In the genomic region with DNA sequence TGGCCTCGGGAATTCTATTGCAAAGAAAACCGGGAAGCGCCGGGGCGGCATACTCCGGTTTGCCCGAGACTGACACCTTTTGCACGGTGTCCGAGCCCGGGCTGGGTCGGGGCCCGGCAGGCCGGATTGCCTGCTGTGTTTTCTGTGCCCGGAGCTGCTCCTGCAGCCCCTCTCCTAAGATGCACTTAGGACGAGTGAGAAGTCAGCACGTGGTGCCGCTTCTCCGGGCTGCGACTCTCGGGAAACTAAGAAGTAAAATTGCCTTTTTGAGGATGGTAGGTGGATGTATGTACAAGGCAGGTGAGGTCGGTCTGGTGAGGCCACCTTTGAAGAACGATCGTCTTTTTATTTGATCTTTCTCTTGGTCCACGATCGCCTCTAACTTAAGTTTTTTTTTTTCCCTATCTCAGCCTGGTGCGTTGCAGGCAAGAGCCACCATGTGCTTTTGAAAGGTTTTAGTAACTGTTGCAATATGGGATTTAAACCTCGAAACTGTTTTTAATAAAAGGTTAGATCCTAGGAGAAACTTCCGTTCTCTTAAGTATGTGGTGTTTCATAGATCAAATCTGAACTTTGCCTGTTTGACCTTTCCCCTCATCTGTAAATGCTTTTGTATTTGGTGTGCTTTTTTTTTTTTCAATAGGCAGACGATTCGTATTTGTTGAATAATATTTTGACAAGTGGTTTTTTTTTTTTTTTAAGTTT, we compare ENCODE assay signal across 8 mouse cellular contexts. TPM values are rescaled to one million over a fixed set of nuclear protein-coding genes. Genes with fewer than 3 reads are reported as not detected.
DNase-seq lines count a peak whose midpoint lies in the region; ATAC-seq and TF ChIP-seq lines count a peak whose summit lies in the region.

No protein-coding gene starts in this region.

- peaks cover 5% of the 10 kb centered on the region; the same call in 1 of the 2 replicates for H3K36me3 ChIP-seq in heart, adult 2 months (ENCODE audit: control insufficient read depth, insufficient read depth, low read length)
- peaks cover 2% of the 10 kb centered on the region for H3K36me3 ChIP-seq in C2C12 (ENCODE audit: control insufficient read depth, insufficient read depth)
- no peaks in the 10 kb centered on the region for H3K36me3 ChIP-seq in forebrain, embryonic 12.5 days (replicated peaks)
- no peaks in the 10 kb centered on the region for H3K36me3 ChIP-seq in liver, embryonic 16.5 days (ENCODE audit: control insufficient read depth, insufficient read depth)

- H3K27me3 ChIP-seq in heart, adult 2 months (ENCODE audit: control insufficient read depth, insufficient read depth, low read length) = no peaks in the 10 kb centered on the region
- no peaks in the 10 kb centered on the region for H3K27me3 ChIP-seq in C2C12 (ENCODE audit: control insufficient read depth, insufficient read depth, insufficient read length)
- H3K27me3 ChIP-seq in forebrain, embryonic 12.5 days = 0 out of 2 replicates have a peak, but pooled peaks cover 4% of the 10 kb centered on the region
- no peaks in the 10 kb centered on the region for H3K27me3 ChIP-seq in liver, embryonic 16.5 days (ENCODE audit: control insufficient read depth, insufficient read depth, low read depth, low read length)

- no peaks in the 10 kb centered on the region for H3K9me3 ChIP-seq in forebrain, embryonic 12.5 days
- H3K9me3 ChIP-seq in liver, embryonic 16.5 days (replicated peaks; ENCODE audit: control insufficient read depth, low read length) = no peaks in the 10 kb centered on the region

- peak overlapping the region; percentile 88 for H3K27ac ChIP-seq in heart, adult 2 months
- peak overlapping the region; percentile 89 for H3K27ac ChIP-seq in forebrain, embryonic 12.5 days
- peak overlapping the region; percentile 93 for H3K27ac ChIP-seq in liver, embryonic 16.5 days (ENCODE audit: low read length)

- peak; percentile 75 for ATAC-seq in forebrain, embryonic 12.5 days (ENCODE audit: low FRiP score)
- ATAC-seq in liver, embryonic 16.5 days (ENCODE audit: low read depth) = peak; percentile 10

- H3K4me3 ChIP-seq in heart, adult 2 months = peak overlapping the region; percentile 80
- peak overlapping the region; percentile 75 for H3K4me3 ChIP-seq in C2C12 (ENCODE audit: insufficient read depth, poor library complexity, severe bottlenecking)
- peak overlapping the region; percentile 85 for H3K4me3 ChIP-seq in forebrain, embryonic 12.5 days (replicated peaks)
- peak overlapping the region; percentile 81 for H3K4me3 ChIP-seq in liver, embryonic 16.5 days (ENCODE audit: low read depth, low read length)

- intact Hi-C loops in heart, adult 2 months (cut with DNase I) = no loop called here

- peaks cover 9% of the 10 kb centered on the region for H3K4me1 ChIP-seq in heart, adult 2 months (ENCODE audit: control insufficient read depth, insufficient read depth, low read length)
- H3K4me1 ChIP-seq in forebrain, embryonic 12.5 days = peaks cover 43% of the 10 kb centered on the region
- peaks cover 61% of the 10 kb centered on the region for H3K4me1 ChIP-seq in liver, embryonic 16.5 days (ENCODE audit: control insufficient read depth, low read depth, low read length)

- TF ChIP-seq POLR2A in heart, adult 2 months (IDR thresholded peaks at IDR 0.05; ENCODE audit: insufficient read depth, low read depth, low read length) = no peak

- H3K4me2 ChIP-seq in forebrain, embryonic 12.5 days = peak overlapping the region; percentile 82
- peak overlapping the region; percentile 93 for H3K4me2 ChIP-seq in liver, embryonic 16.5 days (ENCODE audit: low read depth, low read length)

- peak overlapping the region; percentile 94 for H3ac ChIP-seq in C2C12 (ENCODE audit: control insufficient read depth, insufficient read length, low read depth)

- no peak for DNase-seq in heart, adult 2 months
- DNase-seq in heart, postnatal 4 days = no peak
- no peak for DNase-seq in ovary, postnatal 10 days (ENCODE audit: low spot score)
- DNase-seq in spleen, adult 18-20 months = no peak
- no peak for DNase-seq in gastrocnemius, postnatal 25 days

- peaks cover 3% of the 10 kb centered on the region for H3K79me2 ChIP-seq in heart, adult 2 months (replicated peaks; ENCODE audit: control insufficient read depth, insufficient read depth, low read length)
- H3K79me2 ChIP-seq in C2C12 (ENCODE audit: control insufficient read depth, insufficient read depth) = peaks cover 58% of the 10 kb centered on the region

- WGBS in heart, adult 2 months = 4% methylated on average over 30 of the region's 30 CpGs
- WGBS in forebrain, embryonic 12.5 days = 1% methylated on average over 30 of the region's 30 CpGs
- WGBS in liver, embryonic 16.5 days (ENCODE audit: insufficient replicate concordance) = under 1% methylated on average over 30 of the region's 30 CpGs

- H3K79me3 ChIP-seq in C2C12 (ENCODE audit: low read depth) = peaks cover 54% of the 10 kb centered on the region

- H3K9ac ChIP-seq in heart, adult 2 months (ENCODE audit: low read depth, low read length) = peak overlapping the region; percentile 100
- H3K9ac ChIP-seq in forebrain, embryonic 12.5 days = peak overlapping the region; percentile 94
- peak overlapping the region; percentile 87 for H3K9ac ChIP-seq in liver, embryonic 16.5 days (ENCODE audit: low read depth, low read length)

- no peak for TF ChIP-seq EP300 in heart, adult 2 months (IDR thresholded peaks at IDR 0.05; ENCODE audit: insufficient read depth, low read depth, low read length)

- no peak for TF ChIP-seq CTCF in heart, adult 2 months (IDR thresholded peaks at IDR 0.05)
- TF ChIP-seq CTCF in C2C12 (IDR thresholded peaks at IDR 0.05; ENCODE audit: control insufficient read depth, insufficient read depth, insufficient read length) = no peak

TF ChIP-seq in C2C12, 6 proteins besides CTCF, POLR2A, EP300 and RAD21:
- TF ChIP-seq FOSL1 (IDR thresholded peaks at IDR 0.05; ENCODE audit: insufficient read depth, low read length, poor library complexity, severe bottlenecking) = no peak
- peak; percentile 34 for TF ChIP-seq USF1 (IDR thresholded peaks at IDR 0.05; ENCODE audit: low read depth)

RNA-seq across cellular contexts. Expression of gene Gm20388, which starts 0.8 kb away (rescaled TPM):
- 1 to 10 TPM in 1 of 2 experiments, not detected in 1; 1.8 TPM for total RNA-seq in heart, adult 2 months (2021)
- 32.3 and 39.0 TPM in 2 replicates for polyA plus RNA-seq in heart, adult 2 months (2012; rRNA removed)
- 1 to 10 TPM in 1 of 2 experiments, not detected in 1; 5.8 TPM for total RNA-seq in heart, postnatal 4 days (2021)
- 15.0 TPM for polyA plus RNA-seq in C2C12 (2012; fragmentation: generic; extraction: Trizol)
- polyA plus RNA-seq in forebrain, embryonic 12.5 days (2016; fragmentation: Nextera tagmentation; extraction: Ambion mirVana) = 5.6 TPM in 1 of 2 replicates, not detected in the other
- 1.4 and 2.0 TPM in 2 replicates for polyA plus RNA-seq in liver, embryonic 16.5 days (2015; fragmentation: Nextera tagmentation; extraction: Ambion mirVana)
- total RNA-seq in gastrocnemius, postnatal 25 days (2021) = 1 to 10 TPM in 1 of 2 experiments, not detected in 1; 6.7 TPM

RNA-seq across cellular contexts. Expression of gene Usp10, which starts 1.2 kb away (rescaled TPM):
- total RNA-seq in heart, adult 2 months (2021) = 10 to 100 TPM; 41.9 to 49.8 TPM
- polyA plus RNA-seq in heart, adult 2 months (2012; rRNA removed) = 51.1 and 58.6 TPM in 2 replicates
- 10 to 100 TPM; 80.8 to 86.6 TPM for total RNA-seq in heart, postnatal 4 days (2021)
- 101 TPM for polyA plus RNA-seq in C2C12 (2012; fragmentation: generic; extraction: Trizol)
- 167 and 176 TPM in 2 replicates for polyA plus RNA-seq in forebrain, embryonic 12.5 days (2016; fragmentation: Nextera tagmentation; extraction: Ambion mirVana)
- 66.7 and 75.7 TPM in 2 replicates for polyA plus RNA-seq in liver, embryonic 16.5 days (2015; fragmentation: Nextera tagmentation; extraction: Ambion mirVana)
- 10 to 100 TPM; 42.2 to 50.1 TPM for total RNA-seq in gastrocnemius, postnatal 25 days (2021)

RNA-seq across cellular contexts. Expression of gene Klhl36, which starts 49.3 kb away (rescaled TPM):
- total RNA-seq in heart, adult 2 months (2021) = 1 to 10 TPM; 2.6 to 2.7 TPM
- 5.7 and 6.0 TPM in 2 replicates for polyA plus RNA-seq in heart, adult 2 months (2012; rRNA removed)
- total RNA-seq in heart, postnatal 4 days (2021) = 1 to 10 TPM; 4.7 to 4.8 TPM
- polyA plus RNA-seq in C2C12 (2012; fragmentation: generic; extraction: Trizol) = 2.7 TPM
- polyA plus RNA-seq in forebrain, embryonic 12.5 days (2016; fragmentation: Nextera tagmentation; extraction: Ambion mirVana) = 9.9 and 10.9 TPM in 2 replicates
- polyA plus RNA-seq in liver, embryonic 16.5 days (2015; fragmentation: Nextera tagmentation; extraction: Ambion mirVana) = 4.3 and 4.4 TPM in 2 replicates
- 1 to 10 TPM; 1.3 to 1.4 TPM for total RNA-seq in gastrocnemius, postnatal 25 days (2021)
